Mouse (Mus musculus) splenic B cell, adult 2 months (primary cell): ENCODE data around the gene Cklf.
A peak's percentile ranks its signal among the peaks of the same experiment; 100 is the strongest.
"Not testable (repeated sequence)": the region's sequence is repeated elsewhere in the genome, so short reads cannot be mapped to it uniquely, and the experiment has no call there.

Source experiments
- DNase-seq: peaks from one replicate; pipeline ENCODE4 v3.0.0-alpha.2; 2011; ENCODE audit warnings: low read depth, low spot score
- H3K27me3 ChIP-seq: 2 replicates; pipeline ENCODE4 v1.6.1; 2012; ENCODE audit warnings: mild to moderate bottlenecking, low read length, moderate library complexity, mixed read lengths; ENCODE audit not compliant: control insufficient read depth, poor library complexity, insufficient read depth, severe bottlenecking
- H3K36me3 ChIP-seq: 2 replicates; pipeline ENCODE4 v1.6.1; 2012; ENCODE audit warnings: mild to moderate bottlenecking, low read length, moderate library complexity, mixed read lengths; ENCODE audit not compliant: control insufficient read depth, poor library complexity, insufficient read depth, severe bottlenecking

Cklf gene

GRCm38 (mm10) chr8:104247054-104247907 lies 3.4 kb upstream of the Cklf start:
- Histone ChIP-seq H3K27me3 (no peaks in the 10 kb centered on the region), H3K36me3 (peaks cover 5% of the 10 kb centered on the region)
- DNase-seq, result peak; percentile 97

GRCm38 (mm10) chr8:104247908-104248275 lies 2.8 kb upstream of the Cklf start:
- Histone ChIP-seq H3K36me3 (peaks cover 5% of the 10 kb centered on the region; the same call in 1 of the 2 replicates), H3K27me3 (no peaks in the 10 kb centered on the region)
- peak; percentile 65 for DNase-seq

- DNase-seq, result peak; percentile 90
- 0 out of 2 replicates have a peak, but pooled peaks cover 2% of the 10 kb centered on the region for H3K36me3 ChIP-seq
- no peaks in the 10 kb centered on the region for H3K27me3 ChIP-seq
These were observed 2.4 kb upstream of the Cklf start, which contains the start of gene Tk2 for GRCm38 (mm10) chr8:104248276-104248675. Gene Tk2, minus strand, starts transcription at chr8:104248558.

- no peak for DNase-seq
- H3K36me3 ChIP-seq, result 0 out of 2 replicates have a peak, but pooled peaks cover 2% of the 10 kb centered on the region
These were observed 1.1 kb upstream of the Cklf start for GRCm38 (mm10) chr8:104249442-104249996.

GRCm38 (mm10) chr8:104251461-104251860 lies 800 bp downstream of the Cklf start:
- no peaks in the 10 kb centered on the region for H3K36me3 ChIP-seq
- DNase-seq, result no peak
- H3K27me3 ChIP-seq, result no peaks in the 10 kb centered on the region

More at GRCm38 (mm10) chr8:104249442-104249996, 1.1 kb upstream of the Cklf start:
- H3K27me3 ChIP-seq, result no peaks in the 10 kb centered on the region

- peaks cover 8% of the 10 kb centered on the region for H3K36me3 ChIP-seq
- DNase-seq, result peak; percentile 82
- no peaks in the 10 kb centered on the region for H3K27me3 ChIP-seq
These were observed 2.4 kb downstream of the Cklf start for GRCm38 (mm10) chr8:104253016-104253415.

GRCm38 (mm10) chr8:104261802-104262201 lies 11.1 kb downstream of the Cklf start:
- not testable (repeated sequence) for DNase-seq
- peaks cover 20% of the 10 kb centered on the region for H3K36me3 ChIP-seq

GRCm38 (mm10) chr8:104264271-104264935 lies 13.7 kb downstream of the Cklf start:
- not testable (repeated sequence) for H3K27me3 ChIP-seq, DNase-seq, H3K36me3 ChIP-seq

More at GRCm38 (mm10) chr8:104261802-104262201, 11.1 kb downstream of the Cklf start:
- H3K27me3 ChIP-seq, result not testable (repeated sequence)

- Histone ChIP-seq H3K36me3 (peaks cover 1% of the 10 kb centered on the region), H3K27me3 (no peaks in the 10 kb centered on the region)
- DNase-seq, result no peak
These were observed 17.7 kb downstream of the Cklf start for GRCm38 (mm10) chr8:104268368-104268767.

- no peaks in the 10 kb centered on the region for H3K27me3 ChIP-seq
- no peaks in the 10 kb centered on the region; the same call in 1 of the 2 replicates for H3K36me3 ChIP-seq
- no peak for DNase-seq
These were observed 18.3 kb downstream of the Cklf start for GRCm38 (mm10) chr8:104268937-104269440.

- not testable (repeated sequence) for H3K27me3 ChIP-seq, DNase-seq, H3K36me3 ChIP-seq
These were observed 42.4 kb downstream of the Cklf start, which contains the start of gene Cmtm2a for GRCm38 (mm10) chr8:104293081-104293480. Gene Cmtm2a, minus strand, starts transcription at chr8:104293181.

- DNase-seq, result no peak
- Histone ChIP-seq H3K27me3 (no peaks in the 10 kb centered on the region), H3K36me3 (no peaks in the 10 kb centered on the region)
These were observed 43.7 kb downstream of the Cklf start for GRCm38 (mm10) chr8:104294396-104294795.

GRCm38 (mm10) chr8:104301577-104301976 lies 50.9 kb downstream of the Cklf start:
- not testable (repeated sequence) for H3K27me3 ChIP-seq, H3K36me3 ChIP-seq, DNase-seq

- H3K36me3 ChIP-seq, H3K27me3 ChIP-seq, DNase-seq: not testable (repeated sequence)
These were observed 51.9 kb downstream of the Cklf start for GRCm38 (mm10) chr8:104302536-104302935.
